Mouse (Mus musculus): ENCODE results near the gene Syn2.

- no peak for TF ChIP-seq POLR2A (IDR thresholded peaks at IDR 0.05; ENCODE audit: low read depth, low read length)
- TF ChIP-seq CTCF (conservative IDR thresholded peaks at IDR 0.05; ENCODE audit: insufficient read depth, insufficient read length, low read depth, low read length) = no peak
Measured at GRCm38 (mm10) chr6:115212132-115212903, 77.6 kb downstream of the Syn2 start.
